8 mouse cellular contexts compared by ENCODE assay signal in the genomic region with DNA sequence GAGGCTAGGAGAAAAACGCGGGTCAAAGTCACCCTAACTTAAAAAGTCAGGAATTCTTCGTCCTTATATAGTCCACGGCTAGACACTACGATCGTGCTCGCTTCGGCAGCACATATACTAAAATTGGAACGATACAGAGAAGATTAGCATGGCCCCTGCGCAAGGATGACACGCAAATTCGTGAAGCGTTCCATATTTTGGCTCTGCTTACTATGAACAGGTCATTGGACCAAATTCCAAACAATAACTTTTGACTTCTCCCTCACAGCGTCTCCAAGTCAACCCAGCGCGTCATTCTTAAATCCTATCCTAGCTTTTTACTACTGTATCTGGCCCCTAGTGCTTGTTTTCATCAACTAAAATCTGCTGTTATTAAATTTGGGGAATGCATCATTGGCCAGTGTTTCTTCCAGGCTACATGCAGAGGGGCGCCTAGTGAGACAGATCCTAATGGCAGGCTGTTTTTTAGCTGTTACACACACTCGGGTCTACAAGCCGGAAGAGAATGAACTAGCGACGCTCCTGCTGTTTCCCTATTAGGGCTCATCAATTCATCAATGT.
DNase-seq lines count a peak whose midpoint lies in the region; ATAC-seq lines count a peak whose summit lies in the region.

No protein-coding gene starts in this region.

- peak overlapping the region; percentile 83 for H3K4me2 ChIP-seq in midbrain, embryonic 11.5 days

- intact Hi-C loops in left cerebral cortex, postnatal 36 days (cut with DNase I) = loop anchor here (1.0 to 2.0 kb wide), 2 partner anchors 95 to 100 kb away; a partner anchor contains a TSS

- peak overlapping the region; percentile 82 for H3K4me3 ChIP-seq in midbrain, embryonic 11.5 days (ENCODE audit: low read depth, low read length)

- peak overlapping the region; percentile 87 for H3K9ac ChIP-seq in midbrain, embryonic 11.5 days (ENCODE audit: low read length)

- peaks cover 6% of the 10 kb centered on the region for H3K4me1 ChIP-seq in midbrain, embryonic 11.5 days (ENCODE audit: control insufficient read depth, insufficient read depth, low read length)

- H3K27ac ChIP-seq in midbrain, embryonic 11.5 days (ENCODE audit: low read depth, low read length) = peak overlapping the region; percentile 17; the same call in 1 of the 2 replicates

- no peaks in the 10 kb centered on the region for H3K36me3 ChIP-seq in midbrain, embryonic 11.5 days (ENCODE audit: control insufficient read depth, insufficient read depth, low read length)

- ATAC-seq in common myeloid progenitor, adult 5-6 weeks (replicated peaks; ENCODE audit: low read depth, poor library complexity, severe bottlenecking) = peak; percentile 39
- peak; percentile 26 for ATAC-seq in inflammation-experienced regulatory T-cells, adult 6 months
- ATAC-seq in midbrain, embryonic 11.5 days (ENCODE audit: low FRiP score) = peak; percentile 83

- no peaks in the 10 kb centered on the region for H3K27me3 ChIP-seq in midbrain, embryonic 11.5 days (ENCODE audit: control insufficient read depth, insufficient read depth, low read length)

- under 1% methylated on average over 21 of the region's 21 CpGs for WGBS in midbrain, embryonic 11.5 days

- peak; percentile 52 for DNase-seq in urinary bladder, postnatal 14 days (ENCODE audit: low spot score)
- DNase-seq in urinary bladder, postnatal 4 days (ENCODE audit: low spot score in 2 of 2) = no peak
- peak; percentile 51 to 62 for DNase-seq in frontal cortex, postnatal 25 days (ENCODE audit: low spot score in 2 of 2)
- peak; percentile 72 to 83 for DNase-seq in left cerebral cortex, postnatal 36 days (ENCODE audit: low spot score in 2 of 2)
- peak; percentile 97 for DNase-seq in midbrain, embryonic 11.5 days (ENCODE audit: low spot score, missing footprints)
- peak; percentile 43 for DNase-seq in testis, postnatal 10 days (ENCODE audit: low spot score)

- no peaks in the 10 kb centered on the region for H3K9me3 ChIP-seq in midbrain, embryonic 11.5 days (ENCODE audit: control insufficient read depth, low read length)

Comparison
In these comparisons a context has a peak if more than half of its experiments do, and no peak if none do; other contexts are left out.
1. DNase-seq: peak in urinary bladder, postnatal 14 days (single experiment), frontal cortex, postnatal 25 days (2 of 2), left cerebral cortex, postnatal 36 days (2 of 2), midbrain, embryonic 11.5 days (single experiment) and testis, postnatal 10 days (single experiment); none in urinary bladder, postnatal 4 days (0 of 2).
2. ATAC-seq: peak in every context shown above with its lines; median percentile 83 in midbrain, embryonic 11.5 days; 39 in common myeloid progenitor, adult 5-6 weeks; 26 in inflammation-experienced regulatory T-cells, adult 6 months.